Comparison of ENCODE assay signal across 8 mouse cellular contexts in the genomic region with DNA sequence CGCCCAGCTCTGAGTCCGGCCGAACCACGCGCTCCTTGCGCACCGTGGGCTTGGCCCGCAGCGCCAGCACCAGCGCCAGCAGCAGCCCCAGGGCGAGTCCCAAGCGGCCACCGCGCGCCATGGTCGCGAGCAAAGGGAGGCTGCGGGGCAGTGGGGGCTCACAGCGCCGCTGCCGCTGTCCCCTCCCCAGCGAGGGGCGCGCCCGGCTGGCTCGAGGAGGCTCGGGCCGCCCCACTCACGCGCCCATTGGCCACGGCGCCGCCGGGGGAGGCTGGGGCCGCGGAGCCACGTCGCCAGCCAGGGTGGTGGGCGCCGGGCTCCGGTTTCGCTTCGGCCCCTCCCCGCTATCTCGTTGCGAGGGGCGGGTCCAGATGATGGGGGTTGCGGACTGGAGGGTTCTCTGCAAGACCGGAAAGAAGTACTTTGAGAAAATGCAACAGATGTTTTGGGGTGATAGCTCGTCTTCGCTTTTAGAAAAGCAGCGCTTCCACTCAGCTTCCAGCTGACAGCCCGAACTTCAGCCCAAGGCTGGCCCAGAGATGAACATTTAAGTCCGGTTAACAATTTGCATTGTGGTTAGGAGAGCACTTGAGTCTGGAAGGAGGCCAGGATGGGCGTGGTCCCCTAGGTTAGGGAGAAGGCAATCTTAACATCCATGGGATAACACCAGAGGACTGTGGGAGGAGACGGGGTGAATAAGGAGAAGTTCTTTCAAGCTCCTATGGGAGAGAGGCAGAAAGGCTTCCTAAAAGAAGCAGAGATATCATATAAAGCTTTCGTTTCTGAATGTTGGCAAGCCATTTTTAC. TPM values are rescaled to one million over a fixed set of nuclear protein-coding genes. Genes with fewer than 3 reads are reported as not detected.
DNase-seq lines count a peak whose midpoint lies in the region; ATAC-seq and TF ChIP-seq lines count a peak whose summit lies in the region.

TSS of gene Rcn1 (minus strand) at position 235 of the 807 bp plus-strand sequence.

- TF ChIP-seq CTCF in bone marrow, adult 2 months (IDR thresholded peaks at IDR 0.05; ENCODE audit: control insufficient read depth, insufficient read depth, low read length), result no peak
- no peak for TF ChIP-seq CTCF in liver, adult 2 months (IDR thresholded peaks at IDR 0.05; ENCODE audit: low read depth, low read length)

- H3K4me3 ChIP-seq in bone marrow, adult 2 months (replicated peaks; ENCODE audit: control insufficient read depth, low read depth, low read length), result peak within 1 kb of the TSS; percentile 90
- peak within 1 kb of the TSS; percentile 75 for H3K4me3 ChIP-seq in embryonic facial prominence, embryonic 15.5 days (replicated peaks)
- H3K4me3 ChIP-seq in liver, adult 2 months (ENCODE audit: insufficient read depth, low read depth, low read length), result peak within 1 kb of the TSS; percentile 71
- peak within 1 kb of the TSS; percentile 85 for H3K4me3 ChIP-seq in myocyte

- H3K9me3 ChIP-seq in embryonic facial prominence, embryonic 15.5 days (replicated peaks), result no peaks in the 10 kb centered on the region

- H3K27ac ChIP-seq in bone marrow, adult 2 months (ENCODE audit: control insufficient read depth, insufficient read depth, low read depth, low read length, poor library complexity), result peak within 1 kb of the TSS; percentile 87
- peak within 1 kb of the TSS; percentile 97 for H3K27ac ChIP-seq in embryonic facial prominence, embryonic 15.5 days (replicated peaks)
- peak within 1 kb of the TSS; percentile 50 for H3K27ac ChIP-seq in liver, adult 2 months (replicated peaks; ENCODE audit: insufficient read depth, low read depth, low read length)

- peak; percentile 96 for ATAC-seq in embryonic facial prominence, embryonic 15.5 days (ENCODE audit: insufficient number of reproducible peaks, low FRiP score, low TSS enrichment, low read depth)

- H3K4me1 ChIP-seq in bone marrow, adult 2 months (ENCODE audit: control insufficient read depth, insufficient read depth, low read length), result peaks cover 3% of the 10 kb centered on the region; the same call in 1 of the 2 replicates
- peaks cover 32% of the 10 kb centered on the region for H3K4me1 ChIP-seq in embryonic facial prominence, embryonic 15.5 days
- H3K4me1 ChIP-seq in liver, adult 2 months (ENCODE audit: control insufficient read depth, insufficient read depth, low read length), result no peaks in the 10 kb centered on the region

- WGBS in bone marrow, adult 2 months, result under 1% methylated on average over 57 of the region's 57 CpGs
- under 1% methylated on average over 56 of the region's 57 CpGs for WGBS in embryonic facial prominence, embryonic 15.5 days
- WGBS in liver, adult 2 months, result under 1% methylated on average over 57 of the region's 57 CpGs

- peak within 1 kb of the TSS; percentile 58 for H3K4me2 ChIP-seq in embryonic facial prominence, embryonic 15.5 days (replicated peaks)
- H3K4me2 ChIP-seq in myocyte (ENCODE audit: low read depth), result peak within 1 kb of the TSS; percentile 92

- H3K9ac ChIP-seq in embryonic facial prominence, embryonic 15.5 days, result peak within 1 kb of the TSS; percentile 88
- H3K9ac ChIP-seq in liver, adult 2 months (ENCODE audit: low read depth, low read length), result peak within 1 kb of the TSS; percentile 71

- peak; percentile 4; the same call in 1 of the 2 replicates for TF ChIP-seq POLR2A in bone marrow, adult 2 months (IDR thresholded peaks at IDR 0.05; ENCODE audit: borderline replicate concordance, control insufficient read depth, low read depth, low read length)
- TF ChIP-seq POLR2A in liver, adult 2 months (IDR thresholded peaks at IDR 0.05; ENCODE audit: extremely low read depth, insufficient read depth, low read length), result no peak
- TF ChIP-seq POLR2A in myocyte (IDR thresholded peaks at IDR 0.05; ENCODE audit: insufficient read length, low read depth), result peak; percentile 76

- peak within 1 kb of the TSS; percentile 92 for H3ac ChIP-seq in myocyte (ENCODE audit: control insufficient read depth, insufficient read length)

- no peaks in the 10 kb centered on the region for H3K79me2 ChIP-seq in liver, adult 2 months (ENCODE audit: control insufficient read depth, insufficient read depth, low read length)
- H3K79me2 ChIP-seq in myocyte (ENCODE audit: control insufficient read depth, insufficient read depth), result peaks cover 45% of the 10 kb centered on the region

- peaks cover 9% of the 10 kb centered on the region for H3K36me3 ChIP-seq in embryonic facial prominence, embryonic 15.5 days
- H3K36me3 ChIP-seq in liver, adult 2 months (ENCODE audit: control insufficient read depth, insufficient read depth, low read length), result no peaks in the 10 kb centered on the region
- peaks cover 5% of the 10 kb centered on the region for H3K36me3 ChIP-seq in myocyte (ENCODE audit: control insufficient read depth, insufficient read depth)
- H3K36me3 ChIP-seq in splenic B cell, adult 2 months (ENCODE audit: control insufficient read depth, insufficient read depth, low read length, poor library complexity, severe bottlenecking), result no peaks in the 10 kb centered on the region

- no peaks in the 10 kb centered on the region for H3K27me3 ChIP-seq in embryonic facial prominence, embryonic 15.5 days
- H3K27me3 ChIP-seq in liver, adult 2 months (ENCODE audit: control insufficient read depth, insufficient read depth, low read length), result no peaks in the 10 kb centered on the region
- H3K27me3 ChIP-seq in myocyte (ENCODE audit: control insufficient read depth, insufficient read depth, insufficient read length), result no peaks in the 10 kb centered on the region
- no peaks in the 10 kb centered on the region for H3K27me3 ChIP-seq in splenic B cell, adult 2 months (ENCODE audit: control insufficient read depth, insufficient read depth, low read length, poor library complexity, severe bottlenecking)

- peak; percentile 80 for DNase-seq in A20 (ENCODE audit: low read depth, low spot score)
- DNase-seq in heart, adult 8-10 months (ENCODE audit: low spot score), result peak; percentile 78
- DNase-seq in kidney, adult 8-10 months, result peak; percentile 68 to 83
- DNase-seq in liver, adult 2 months (ENCODE audit: extremely low read depth, low read depth, low spot score), result peak; percentile 45
- peak; percentile 36 for DNase-seq in splenic B cell, adult 2 months (ENCODE audit: low read depth, low spot score)

TF ChIP-seq in myocyte, 11 proteins besides CTCF, POLR2A, EP300 and RAD21:
- peak in 2 of 3 experiments; percentile 7 to 19 for TF ChIP-seq MYOD1 (IDR thresholded peaks at IDR 0.05; ENCODE audit: control insufficient read depth in 1 of 3, insufficient read length in 2 of 3, low read depth in 2 of 3)
- peak in 1 of 3 experiments; percentile 40 for TF ChIP-seq MYOG (IDR thresholded peaks at IDR 0.05; ENCODE audit: control insufficient read depth in 1 of 3, insufficient read depth in 1 of 3, insufficient read length in 2 of 3, low read depth in 2 of 3)
- no peak for TF ChIP-seq MAX (IDR thresholded peaks at IDR 0.05; ENCODE audit: low read depth)
- TF ChIP-seq POLR2AphosphoS2 (IDR thresholded peaks at IDR 0.05; ENCODE audit: insufficient read length, low read depth), result peak; percentile 76
TF ChIP-seq in myocyte: peak in this region for 3.

RNA-seq across cellular contexts. Expression of gene Rcn1, which starts in this region (rescaled TPM):
- polyA plus RNA-seq in bone marrow, adult 2 months (2011; ENCODE audit: insufficient read depth, insufficient read length, low replicate concordance, missing spikeins), result 6.0 and 18.3 TPM in 2 replicates
- polyA plus RNA-seq in embryonic facial prominence, embryonic 15.5 days (2015; fragmentation: Nextera tagmentation; extraction: Ambion mirVana), result 257 and 259 TPM in 2 replicates
- 10 to 100 TPM; 19.4 to 23.4 (median 21.4) TPM for total RNA-seq in heart, adult 8-10 months (2022)
- total RNA-seq in liver, adult 2 months (2014; rRNA removed), result 6.6 and 8.8 TPM in 2 replicates
- polyA plus RNA-seq in liver, adult 2 months (2012; rRNA removed), result 1.5 and 1.8 TPM in 2 replicates
- polyA plus RNA-seq in myocyte (2012; fragmentation: generic; extraction: Trizol), result 92.4 TPM

Comparison
In these comparisons a context has a peak if more than half of its experiments do, and no peak if none do; other contexts are left out.
1. Peak in every context shown above with its lines: DNase-seq, ATAC-seq, H3K4me3 ChIP-seq and H3K27ac ChIP-seq.